Mouse (Mus musculus) CH12.LX (cell line): Measurements from ENCODE around the gene Nacc1. TPM values are rescaled to one million over a fixed set of nuclear protein-coding genes. Genes with fewer than 3 reads are reported as not detected.

ENCODE experiments used
- DNase-seq: peaks from one replicate; pipeline ENCODE4 v3.0.0-alpha.2; 2013; ENCODE audit errors: extremely low read depth
- H3K27ac ChIP-seq: 2 replicates; pipeline ENCODE4 v1.5.1; 2012; ENCODE audit warnings: low read depth, mild to moderate bottlenecking, control low read depth, moderate library complexity; ENCODE audit not compliant: insufficient read depth
- H3K27me3 ChIP-seq: replicated peaks from 2 replicates; pipeline ENCODE3; 2012; ENCODE audit warnings: inconsistent platforms
- H3K36me3 ChIP-seq, 2 experiments: replicated peaks in 1 of 2; 2 replicates each; pipeline versions ENCODE3 to v1.6.1; 2012; ENCODE audit warnings: inconsistent platforms in 1 of 2, low read length in 1 of 2, mild to moderate bottlenecking in 1 of 2, mixed read lengths in 1 of 2, moderate library complexity in 1 of 2; ENCODE audit not compliant: control insufficient read depth in 1 of 2, insufficient read depth in 1 of 2
- H3K4me1 ChIP-seq, 2 experiments: 2 replicates each; pipeline ENCODE4 v1.6.1; 2012; ENCODE audit warnings: inconsistent platforms in 1 of 2, moderate library complexity in 1 of 2; ENCODE audit not compliant: insufficient read depth in 2 of 2, control insufficient read depth in 1 of 2
- H3K4me2 ChIP-seq: 2 replicates; pipeline ENCODE4 v1.6.1; 2012; ENCODE audit warnings: low read depth, mild to moderate bottlenecking, control low read depth; ENCODE audit not compliant: poor library complexity, insufficient read depth, severe bottlenecking
- H3K4me3 ChIP-seq, 3 experiments: fragments of 150-350 bp in 1 of 3; sonication (generic) in 1 of 3; replicated peaks in 1 of 3; 2 replicates each; pipeline versions ENCODE3 to v1.5.1; 2011 to 2012; ENCODE audit warnings: low read depth in 2 of 3, low read length in 2 of 3, mild to moderate bottlenecking in 2 of 3, moderate library complexity in 2 of 3, control low read depth in 1 of 3, improper control_type of control experiment in 1 of 3, inconsistent platforms in 1 of 3, mixed read lengths in 1 of 3; ENCODE audit not compliant: poor library complexity in 1 of 3
- H3K79me2 ChIP-seq: replicated peaks from 2 replicates; pipeline ENCODE4 v1.6.1; 2012; ENCODE audit warnings: mild to moderate bottlenecking, moderate library complexity; ENCODE audit not compliant: control insufficient read depth, poor library complexity, insufficient read depth, severe bottlenecking; ENCODE audit errors: extremely low read depth
- H3K9ac ChIP-seq: 2 replicates; pipeline ENCODE4 v1.6.1; 2012; ENCODE audit warnings: low read depth, mild to moderate bottlenecking, control low read depth, moderate library complexity; ENCODE audit not compliant: insufficient read depth
- H3K9me3 ChIP-seq: replicated peaks from 2 replicates; pipeline ENCODE3; 2012; ENCODE audit warnings: low read length, inconsistent platforms, mixed read lengths
- BHLHE40 ChIP-seq: IDR thresholded peaks from 2 replicates; pipeline ENCODE4 v1.6.1; 2011; ENCODE audit warnings: mild to moderate bottlenecking, low read depth, low read length, improper control_type of control experiment
- CHD1 ChIP-seq: IDR thresholded peaks from 2 replicates; pipeline ENCODE4 v1.6.1; 2012; ENCODE audit warnings: low read depth, low read length, improper control_type of control experiment, inconsistent platforms
- ELF1 ChIP-seq: IDR thresholded peaks from 2 replicates; pipeline ENCODE4 v1.6.1; 2014; ENCODE audit warnings: low read depth, mild to moderate bottlenecking, inconsistent platforms, low read length, improper control_type of control experiment
- ETS1 ChIP-seq: conservative IDR thresholded peaks from 2 replicates; pipeline ENCODE4 v1.6.1; 2012; ENCODE audit warnings: low read depth, mild to moderate bottlenecking, inconsistent platforms, low read length, improper control_type of control experiment, moderate library complexity
- GABPA ChIP-seq: IDR thresholded peaks from 2 replicates; pipeline ENCODE4 v1.6.1; 2012; ENCODE audit warnings: low read depth, low read length, improper control_type of control experiment, inconsistent platforms; ENCODE audit not compliant: insufficient replicate concordance
- HCFC1 ChIP-seq: IDR thresholded peaks from 2 replicates; pipeline ENCODE4 v1.6.1; 2012; ENCODE audit warnings: low read depth, mild to moderate bottlenecking, inconsistent platforms, low read length, improper control_type of control experiment
- IRF4 ChIP-seq: IDR thresholded peaks from 2 replicates; pipeline ENCODE4 v1.6.1; 2014; ENCODE audit warnings: low read depth, mild to moderate bottlenecking, inconsistent platforms, low read length, improper control_type of control experiment
- JUN ChIP-seq: IDR thresholded peaks from 2 replicates; pipeline ENCODE4 v1.6.1; 2011; ENCODE audit warnings: low read depth, mild to moderate bottlenecking, low read length, improper control_type of control experiment, moderate library complexity; ENCODE audit not compliant: insufficient read depth
- JUND ChIP-seq: conservative IDR thresholded peaks from 2 replicates; pipeline ENCODE4 v1.6.1; 2011; ENCODE audit warnings: low read depth, low read length, improper control_type of control experiment
- KAT2A ChIP-seq: IDR thresholded peaks from 2 replicates; pipeline ENCODE4 v1.6.1; 2012; ENCODE audit warnings: low read length, improper control_type of control experiment, inconsistent platforms; ENCODE audit not compliant: insufficient replicate concordance
- MAFK ChIP-seq: IDR thresholded peaks from 2 replicates; pipeline ENCODE4 v1.6.1; 2011; ENCODE audit warnings: low read length, improper control_type of control experiment; ENCODE audit not compliant: insufficient replicate concordance
- MAX ChIP-seq: IDR thresholded peaks from 2 replicates; pipeline ENCODE4 v1.6.1; 2011; ENCODE audit warnings: low read length, improper control_type of control experiment
- MAZ ChIP-seq: IDR thresholded peaks from 2 replicates; pipeline ENCODE4 v1.6.1; 2012; ENCODE audit warnings: low read depth, mild to moderate bottlenecking, inconsistent platforms, low read length, improper control_type of control experiment, moderate library complexity
- MEF2A ChIP-seq: IDR thresholded peaks from 2 replicates; pipeline ENCODE4 v1.6.1; 2014; ENCODE audit warnings: low read depth, mild to moderate bottlenecking, inconsistent platforms, low read length, improper control_type of control experiment, borderline replicate concordance
- MXI1 ChIP-seq: IDR thresholded peaks from 2 replicates; pipeline ENCODE4 v1.6.1; 2011; ENCODE audit warnings: mild to moderate bottlenecking, low read depth, low read length, improper control_type of control experiment
- SIN3A ChIP-seq: IDR thresholded peaks from 2 replicates; pipeline ENCODE4 v1.6.1; 2012; ENCODE audit warnings: low read length, improper control_type of control experiment, inconsistent platforms
- TCF12 ChIP-seq: IDR thresholded peaks from 2 replicates; pipeline ENCODE4 v1.6.1; 2014; ENCODE audit warnings: low read depth, mild to moderate bottlenecking, inconsistent platforms, low read length, improper control_type of control experiment
- USF1 ChIP-seq: IDR thresholded peaks from 2 replicates; pipeline ENCODE4 v1.6.1; 2014; ENCODE audit warnings: low read depth, mild to moderate bottlenecking, inconsistent platforms, low read length, improper control_type of control experiment
- USF2 ChIP-seq: conservative IDR thresholded peaks from 2 replicates; pipeline ENCODE4 v1.6.1; 2011; ENCODE audit warnings: low read depth, low read length, improper control_type of control experiment
- ZC3H11A ChIP-seq: IDR thresholded peaks from 2 replicates; pipeline ENCODE4 v1.6.1; 2012; ENCODE audit warnings: low read depth, mild to moderate bottlenecking, inconsistent platforms, low read length, improper control_type of control experiment
- dilution Hi-C: fragments of 300-500 bp; cut with MboI; formaldehyde crosslinking; loops from 2 replicates; pipeline ENCODE4 v1.14.3; 2020; ENCODE audit warnings: low sequenced_read_pairs; ENCODE audit not compliant: extremely low pct_unique_long_range_greater_than_20kb, extremely low pct_ligation_motif_present
- in situ Hi-C: fragments of 300-500 bp; cut with MboI; formaldehyde crosslinking; loops from 3 replicates; pipeline ENCODE4 v1.14.3; 2019; ENCODE audit warnings: low sequenced_read_pairs, low pct_ligation_motif_present, low pct_unique_long_range_greater_than_20kb, mixed read lengths
- polyA plus RNA-seq: library from polyadenylated mRNA; unstranded; fragments of >175 nt; gene quantifications from 2 replicates; pipeline ENCODE4 v1.2.1, GENCODE M21; 2012; ENCODE audit warnings: low read depth; ENCODE audit not compliant: insufficient read length
- total RNA-seq, 2 experiments: library from RNA; depleted of rRNA; stranded (reverse); fragments of 300-350 nt in 1 of 2; fragments of >200 nt in 1 of 2; gene quantifications; 2 replicates each; pipeline ENCODE4 v1.2.3; 2012 to 2014

Gene Nacc1
- total and polyA plus RNA-seq, 3 experiments: 23.3 to 84.1 (median 45.1) TPM

- no peaks in the 10 kb centered on the region for H3K79me2 ChIP-seq
- H3K9me3 ChIP-seq: peaks cover 4% of the 10 kb centered on the region
- H3K4me2 ChIP-seq: no peak overlapping the region
- in situ Hi-C loops (no loop called here), dilution Hi-C loops (no loop called here)
- peaks cover 0 to 47% of the 10 kb centered on the region in 2 experiments for H3K36me3 ChIP-seq
- peaks cover 2% of the 10 kb centered on the region for H3K27me3 ChIP-seq
- H3K9ac ChIP-seq: no peak overlapping the region
- no peak for DNase-seq
- TF ChIP-seq JUND: peak; percentile 49; the same call in 1 of the 2 replicates
- no peak for TF ChIP-seq KAT2A
- TF ChIP-seq USF2: no peak
- no peak for TF ChIP-seq GABPA
- TF ChIP-seq MAX: no peak
- no peak for TF ChIP-seq CHD1
- H3K4me1 ChIP-seq: peaks cover 6 to 18% of the 10 kb centered on the region in 2 experiments; a peak in 2 of 4 replicates
- no peak overlapping the region for H3K27ac ChIP-seq
- no peak overlapping the region for H3K4me3 ChIP-seq
Observed at GRCm38 (mm10) chr8:84633841-84634584, 53.6 kb downstream of the Nacc1 start.

- Histone ChIP-seq H3K27ac (no peak overlapping the region), H3K9me3 (peaks cover 4% of the 10 kb centered on the region), H3K4me2 (no peak overlapping the region), H3K4me3 (no peak overlapping the region), H3K9ac (no peak overlapping the region), H3K36me3 (peaks cover 0 to 49% of the 10 kb centered on the region in 2 experiments), H3K79me2 (no peaks in the 10 kb centered on the region), H3K4me1 (peaks cover 2 to 11% of the 10 kb centered on the region in 2 experiments; a peak in 2 of 4 replicates), H3K27me3 (peaks cover 1% of the 10 kb centered on the region)
- dilution Hi-C loops (no loop called here), in situ Hi-C loops (no loop called here)
- no peak for DNase-seq
- TF ChIP-seq HCFC1 (no peak), ELF1 (no peak), MAZ (no peak), TCF12 (no peak), MXI1 (no peak), IRF4 (no peak), MAX (no peak), ETS1 (no peak), BHLHE40 (no peak), USF2 (no peak), KAT2A (no peak), GABPA (no peak), ZC3H11A (no peak), MEF2A (no peak), JUN (no peak), SIN3A (no peak), USF1 (no peak), MAFK (no peak)
Observed at GRCm38 (mm10) chr8:84631813-84632212, 55.8 kb downstream of the Nacc1 start.
